Mouse (Mus musculus): Measurements from ENCODE around the gene Tanc1. TPM values are rescaled to one million over a fixed set of nuclear protein-coding genes. Genes with fewer than 3 reads are reported as not detected.

Gene Tanc1
- polyA plus RNA-seq, 1 experiment from 2014 or later = 22.9 TPM

DNA sequence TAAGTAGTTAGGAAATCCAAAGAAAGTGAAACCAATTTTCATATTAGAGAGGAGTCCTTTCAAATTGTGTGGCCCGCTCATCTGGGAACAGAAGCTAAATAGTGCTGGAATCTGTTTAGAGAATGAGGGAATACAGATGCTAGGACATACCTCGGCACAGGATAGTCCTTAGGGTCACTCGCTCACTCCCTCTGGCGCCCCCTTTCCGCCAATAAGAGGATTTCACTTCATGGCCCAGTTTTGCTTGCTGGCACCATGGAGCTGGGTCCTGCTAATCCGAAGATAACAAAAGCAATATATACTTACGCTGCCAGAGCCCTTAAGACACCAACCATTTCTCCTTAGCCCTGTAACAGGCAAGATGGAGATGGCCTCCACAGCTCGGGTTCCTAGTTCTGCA is 15.3 kb upstream of the Tanc1 start:
- no peak overlapping the region for H3K27ac ChIP-seq
- no peak for ATAC-seq (replicated peaks; ENCODE audit: insufficient number of reproducible peaks, insufficient read depth, low FRiP score, low read depth)
- no peak overlapping the region for H3K4me3 ChIP-seq
- WGBS = 64% methylated on average over 8 of the region's 8 CpGs
- no peaks in the 10 kb centered on the region for H3K9me3 ChIP-seq (replicated peaks)
- no peaks in the 10 kb centered on the region for H3K36me3 ChIP-seq
- H3K27me3 ChIP-seq = no peaks in the 10 kb centered on the region
- peaks cover 20% of the 10 kb centered on the region for H3K4me1 ChIP-seq (replicated peaks)
- no peak overlapping the region for H3K4me2 ChIP-seq
- H3K9ac ChIP-seq = no peak overlapping the region

DNA sequence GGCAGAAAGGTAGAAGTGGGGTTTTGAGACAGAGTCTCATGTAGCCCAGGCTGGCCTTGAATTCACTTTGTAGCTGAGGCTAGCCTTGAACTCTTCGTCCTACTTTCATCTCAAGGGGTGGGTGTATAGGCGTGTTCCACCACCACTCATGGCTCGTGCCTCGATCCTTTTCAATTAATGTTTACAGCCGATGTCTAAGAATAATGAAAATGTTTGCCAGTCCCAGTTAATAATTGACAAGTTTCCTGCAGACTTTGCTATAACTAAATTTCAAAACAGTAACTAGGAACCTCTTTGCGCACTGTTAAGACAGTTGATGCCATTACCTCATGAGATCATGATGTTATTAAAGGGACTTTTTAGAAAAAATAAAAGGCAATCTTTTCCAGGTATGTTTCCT is 13.6 kb upstream of the Tanc1 start:
- H3K9me3 ChIP-seq (replicated peaks) = no peaks in the 10 kb centered on the region

DNA sequence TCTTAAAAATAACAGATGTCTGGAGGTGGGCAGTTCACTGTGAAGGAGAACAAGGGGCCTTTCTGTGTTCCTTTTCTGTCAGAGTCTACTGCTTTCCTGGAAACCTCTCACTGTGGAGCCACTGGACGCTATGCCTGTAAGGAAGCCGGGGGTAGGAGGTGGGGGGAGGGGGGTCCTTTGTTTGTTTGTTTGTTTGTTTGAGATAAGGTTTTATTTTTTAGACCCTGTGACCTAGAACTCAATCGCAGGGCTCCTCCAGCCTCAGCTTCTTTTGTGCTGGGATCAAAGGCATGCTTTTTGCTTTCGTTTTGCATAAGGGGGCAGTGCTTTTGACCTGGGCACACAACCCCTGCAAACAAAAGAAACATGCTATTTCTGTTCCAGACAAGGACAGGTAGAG is 12.9 kb upstream of the Tanc1 start:
- no peaks in the 10 kb centered on the region for H3K9me3 ChIP-seq (replicated peaks)
- H3K9ac ChIP-seq = no peak overlapping the region
- ATAC-seq (replicated peaks; ENCODE audit: insufficient number of reproducible peaks, insufficient read depth, low FRiP score, low read depth) = no peak
- peak overlapping the region; percentile 19; the same call in 1 of the 2 replicates for H3K4me2 ChIP-seq
- H3K27me3 ChIP-seq = no peaks in the 10 kb centered on the region
- peaks cover 20% of the 10 kb centered on the region for H3K4me1 ChIP-seq (replicated peaks)
- H3K4me3 ChIP-seq = no peak overlapping the region
- WGBS = 37% methylated on average over 4 of the region's 4 CpGs
- H3K36me3 ChIP-seq = no peaks in the 10 kb centered on the region
- no peak overlapping the region for H3K27ac ChIP-seq

More for the DNA sequence above, 13.6 kb upstream of the Tanc1 start:
- Histone ChIP-seq H3K27ac (no peak overlapping the region), H3K4me2 (no peak overlapping the region), H3K36me3 (no peaks in the 10 kb centered on the region), H3K9ac (no peak overlapping the region), H3K4me3 (no peak overlapping the region), H3K27me3 (no peaks in the 10 kb centered on the region), H3K4me1 (replicated peaks) (peaks cover 20% of the 10 kb centered on the region)
- 89% methylated on average over 6 of the region's 6 CpGs for WGBS
- ATAC-seq (replicated peaks; ENCODE audit: insufficient number of reproducible peaks, insufficient read depth, low FRiP score, low read depth) = no peak

DNA sequence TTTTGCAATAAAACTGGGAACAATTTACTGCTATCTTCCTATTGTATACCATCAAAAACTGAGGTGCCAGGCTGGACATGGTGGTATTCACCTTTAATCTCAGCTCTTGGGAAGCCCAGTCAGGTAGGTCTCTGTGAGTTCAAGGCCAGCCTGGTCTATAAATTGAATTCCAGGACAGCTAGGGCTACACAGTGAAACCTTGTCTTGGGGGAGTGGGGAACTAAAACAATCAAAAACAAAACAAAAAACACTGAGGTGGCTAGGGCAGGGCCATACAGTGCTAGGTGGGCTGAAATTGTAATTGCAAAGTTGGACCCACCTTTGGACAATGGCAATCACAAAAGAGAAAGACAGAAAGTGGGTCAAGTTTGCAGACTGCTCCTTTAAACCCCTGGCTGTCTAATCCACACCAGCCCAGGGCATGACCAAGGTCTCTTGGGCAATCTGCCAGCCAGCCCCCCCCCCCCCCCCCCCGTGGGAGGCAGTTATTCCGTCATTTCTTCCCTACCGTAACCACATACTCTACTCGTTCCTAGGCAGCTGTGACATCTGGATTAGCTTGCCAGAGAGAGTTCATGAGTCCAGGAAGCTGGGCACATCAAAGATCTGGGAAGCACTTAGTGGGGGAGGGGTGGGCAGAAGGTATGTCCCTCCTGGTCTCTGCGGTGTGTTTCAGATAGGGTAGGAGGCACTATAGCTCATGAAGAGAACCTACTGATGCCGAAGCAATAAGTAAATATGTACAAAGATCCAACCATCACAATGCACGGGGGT is 12.3 kb upstream of the Tanc1 start:
- Histone ChIP-seq H3K27me3 (no peaks in the 10 kb centered on the region), H3K36me3 (no peaks in the 10 kb centered on the region), H3K9ac (no peak overlapping the region), H3K27ac (peak overlapping the region; percentile 48; the same call in 1 of the 2 replicates), H3K4me1 (replicated peaks) (peaks cover 20% of the 10 kb centered on the region), H3K4me2 (peak overlapping the region; percentile 19; the same call in 1 of the 2 replicates), H3K9me3 (replicated peaks) (no peaks in the 10 kb centered on the region), H3K4me3 (no peak overlapping the region)
- WGBS = 9% methylated on average over 7 of the region's 7 CpGs
- peak; percentile 69; the same call in 1 of the 2 replicates for ATAC-seq (replicated peaks; ENCODE audit: insufficient number of reproducible peaks, insufficient read depth, low FRiP score, low read depth)

DNA sequence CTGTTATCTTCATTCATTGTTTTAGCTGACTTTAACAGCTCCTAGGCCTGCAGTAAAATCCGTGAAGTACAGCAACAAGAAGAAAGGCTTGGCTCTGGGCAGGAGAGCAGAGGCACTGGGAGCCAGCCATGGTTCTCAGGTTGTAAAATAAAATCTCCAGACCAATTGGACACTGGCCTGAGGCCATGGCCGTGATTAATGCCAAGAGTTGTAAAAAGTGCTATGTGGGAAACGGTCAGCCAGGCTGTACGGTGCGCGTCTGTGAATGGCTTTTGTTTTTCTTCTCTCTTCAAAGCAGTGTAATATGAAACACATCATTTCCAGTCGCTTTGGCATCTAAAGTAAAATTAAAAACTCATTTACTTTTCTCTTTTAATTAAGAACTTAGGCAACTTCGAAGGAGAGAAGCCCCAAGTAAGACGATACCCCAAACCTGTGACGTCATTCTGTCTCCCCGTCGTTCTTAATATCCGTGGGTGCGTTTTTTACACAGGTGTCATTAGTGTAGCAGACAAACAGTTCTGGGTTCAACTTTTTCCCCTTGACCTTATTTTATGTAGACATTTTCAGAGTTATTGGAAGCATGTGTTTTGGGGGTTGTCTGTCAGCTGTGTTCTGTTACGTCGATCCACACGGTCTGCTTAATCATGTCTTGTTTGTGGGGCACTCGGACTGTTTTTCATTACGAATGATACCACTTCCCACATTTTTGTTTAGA is 11.6 kb upstream of the Tanc1 start:
- WGBS = 69% methylated on average over 19 of the region's 19 CpGs
- Histone ChIP-seq H3K36me3 (no peaks in the 10 kb centered on the region), H3K27me3 (no peaks in the 10 kb centered on the region), H3K9ac (no peak overlapping the region), H3K9me3 (replicated peaks) (no peaks in the 10 kb centered on the region), H3K4me3 (no peak overlapping the region), H3K4me1 (replicated peaks) (peaks cover 20% of the 10 kb centered on the region), H3K4me2 (0 out of 2 replicates have a peak overlapping the region, but pooled peaks have one; percentile 19), H3K27ac (peak overlapping the region; percentile 48; the same call in 1 of the 2 replicates)
- ATAC-seq (replicated peaks; ENCODE audit: insufficient number of reproducible peaks, insufficient read depth, low FRiP score, low read depth) = peak; percentile 54; the same call in 1 of the 2 replicates

DNA sequence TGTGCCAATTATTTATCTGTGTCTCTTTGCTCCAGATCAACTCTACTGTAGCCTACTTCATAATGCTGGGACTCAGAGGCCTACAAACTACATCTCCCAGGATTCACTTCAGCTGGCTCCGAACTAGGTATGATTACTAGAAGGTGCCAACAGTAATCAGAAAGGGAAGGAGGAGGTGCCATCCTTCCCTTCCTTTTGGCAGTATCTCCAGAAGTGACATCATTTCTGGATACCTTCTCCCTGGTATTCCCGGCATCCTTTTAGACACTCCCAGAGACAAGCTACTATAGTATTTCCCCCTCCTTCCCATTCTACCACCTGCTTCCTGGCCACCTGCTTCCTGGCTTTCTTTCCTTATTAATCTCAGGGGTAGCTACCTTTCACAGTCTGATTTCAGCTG is 10.9 kb upstream of the Tanc1 start:
- ATAC-seq (replicated peaks; ENCODE audit: insufficient number of reproducible peaks, insufficient read depth, low FRiP score, low read depth) = no peak
- Histone ChIP-seq H3K9ac (no peak overlapping the region), H3K27me3 (no peaks in the 10 kb centered on the region), H3K4me1 (replicated peaks) (peaks cover 17% of the 10 kb centered on the region), H3K27ac (no peak overlapping the region), H3K4me3 (no peak overlapping the region), H3K4me2 (no peak overlapping the region), H3K9me3 (replicated peaks) (no peaks in the 10 kb centered on the region), H3K36me3 (no peaks in the 10 kb centered on the region)
- 68% methylated on average over 2 of the region's 2 CpGs for WGBS

DNA sequence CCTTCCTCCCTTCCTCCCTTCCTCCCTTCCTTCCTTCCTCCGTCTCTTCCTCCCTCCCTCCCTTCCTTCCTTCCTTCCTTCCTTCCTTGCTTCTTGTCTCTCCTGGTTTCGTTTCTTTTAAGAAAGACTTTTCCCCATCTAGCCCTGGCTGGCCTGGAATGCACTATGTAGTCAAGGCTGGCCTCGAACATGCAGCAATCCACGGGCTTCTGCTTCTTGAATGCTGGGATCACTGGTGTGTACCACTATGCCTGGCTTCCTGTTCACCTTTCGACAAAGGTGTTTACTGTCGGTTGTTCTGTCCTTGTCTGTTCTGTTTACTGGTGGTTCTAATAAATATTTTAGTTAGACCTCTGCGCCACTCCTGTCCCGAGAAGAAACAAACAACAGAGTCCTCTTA is 10.4 kb upstream of the Tanc1 start:
- Histone ChIP-seq H3K27ac (no peak overlapping the region), H3K27me3 (no peaks in the 10 kb centered on the region), H3K4me2 (no peak overlapping the region), H3K36me3 (no peaks in the 10 kb centered on the region), H3K4me1 (replicated peaks) (peaks cover 17% of the 10 kb centered on the region), H3K4me3 (no peak overlapping the region), H3K9me3 (replicated peaks) (no peaks in the 10 kb centered on the region), H3K9ac (no peak overlapping the region)
- ATAC-seq (replicated peaks; ENCODE audit: insufficient number of reproducible peaks, insufficient read depth, low FRiP score, low read depth) = no peak
- 82% methylated on average over 8 of the region's 8 CpGs for WGBS

DNA sequence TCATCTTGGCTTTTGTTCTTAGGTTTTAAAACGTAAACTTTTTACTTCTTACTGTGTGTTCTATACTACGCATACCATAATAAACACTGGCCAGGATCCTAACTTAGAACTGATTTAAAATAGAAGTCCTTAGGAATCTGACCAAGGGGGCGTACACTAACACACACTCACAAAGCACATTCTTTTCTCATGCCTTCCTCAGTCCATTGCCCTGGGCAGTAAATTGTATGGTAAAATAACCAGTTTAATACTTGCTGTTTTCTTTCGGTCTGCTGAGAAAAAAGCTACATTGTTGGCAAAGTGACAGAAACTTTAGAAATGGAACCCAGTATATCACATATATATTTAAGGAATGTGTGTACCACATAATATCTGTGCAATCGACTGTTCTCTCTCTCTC is 2.9 kb upstream of the Tanc1 start:
- Histone ChIP-seq H3K9me3 (replicated peaks) (no peaks in the 10 kb centered on the region), H3K36me3 (no peaks in the 10 kb centered on the region), H3K4me1 (replicated peaks) (peaks cover 27% of the 10 kb centered on the region), H3K4me3 (no peak overlapping the region), H3K9ac (no peak overlapping the region), H3K27ac (peak overlapping the region; percentile 24), H3K27me3 (no peaks in the 10 kb centered on the region), H3K4me2 (peak overlapping the region; percentile 19; the same call in 1 of the 2 replicates)
- WGBS = 28% methylated on average over 5 of the region's 5 CpGs
- no peak for ATAC-seq (replicated peaks; ENCODE audit: insufficient number of reproducible peaks, insufficient read depth, low FRiP score, low read depth)

DNA sequence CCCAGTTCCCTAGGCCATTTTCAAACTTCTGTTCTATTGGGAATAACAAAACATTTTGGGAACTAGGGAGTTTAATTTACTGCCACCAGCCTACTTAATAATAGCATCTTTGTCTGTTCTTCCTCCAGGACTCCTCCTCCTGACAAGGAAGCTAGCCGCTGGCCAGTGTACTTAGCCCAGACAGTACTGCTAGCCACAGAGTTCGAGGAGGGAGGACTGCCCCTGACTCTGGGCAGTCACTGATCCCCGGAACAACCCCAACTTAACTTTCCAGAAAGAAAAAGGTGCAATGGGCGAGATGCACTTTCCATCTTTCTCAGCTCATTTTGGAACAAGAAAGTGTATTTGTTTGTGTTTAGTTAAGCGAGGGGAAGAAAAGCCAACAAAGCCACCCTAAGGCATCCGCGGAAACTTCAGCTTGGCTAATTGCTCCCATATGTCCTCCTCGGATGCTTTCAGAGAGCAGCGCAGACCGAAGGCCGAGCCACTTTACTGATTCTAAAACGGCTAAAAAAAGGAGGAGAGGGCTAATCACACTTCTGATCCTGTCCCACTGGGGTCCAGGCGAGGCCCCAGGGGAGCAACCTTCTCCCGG is 529 bp upstream of the Tanc1 start:
- Histone ChIP-seq H3K4me3 (peak overlapping the region; percentile 87), H3K36me3 (no peaks in the 10 kb centered on the region), H3K9ac (peak overlapping the region; percentile 91), H3K9me3 (replicated peaks) (no peaks in the 10 kb centered on the region), H3K27ac (peak overlapping the region; percentile 97), H3K27me3 (no peaks in the 10 kb centered on the region), H3K4me2 (peak overlapping the region; percentile 76), H3K4me1 (replicated peaks) (peaks cover 48% of the 10 kb centered on the region)
- WGBS = 4% methylated on average over 14 of the region's 14 CpGs
- no peak for ATAC-seq (replicated peaks; ENCODE audit: insufficient number of reproducible peaks, insufficient read depth, low FRiP score, low read depth)

DNA sequence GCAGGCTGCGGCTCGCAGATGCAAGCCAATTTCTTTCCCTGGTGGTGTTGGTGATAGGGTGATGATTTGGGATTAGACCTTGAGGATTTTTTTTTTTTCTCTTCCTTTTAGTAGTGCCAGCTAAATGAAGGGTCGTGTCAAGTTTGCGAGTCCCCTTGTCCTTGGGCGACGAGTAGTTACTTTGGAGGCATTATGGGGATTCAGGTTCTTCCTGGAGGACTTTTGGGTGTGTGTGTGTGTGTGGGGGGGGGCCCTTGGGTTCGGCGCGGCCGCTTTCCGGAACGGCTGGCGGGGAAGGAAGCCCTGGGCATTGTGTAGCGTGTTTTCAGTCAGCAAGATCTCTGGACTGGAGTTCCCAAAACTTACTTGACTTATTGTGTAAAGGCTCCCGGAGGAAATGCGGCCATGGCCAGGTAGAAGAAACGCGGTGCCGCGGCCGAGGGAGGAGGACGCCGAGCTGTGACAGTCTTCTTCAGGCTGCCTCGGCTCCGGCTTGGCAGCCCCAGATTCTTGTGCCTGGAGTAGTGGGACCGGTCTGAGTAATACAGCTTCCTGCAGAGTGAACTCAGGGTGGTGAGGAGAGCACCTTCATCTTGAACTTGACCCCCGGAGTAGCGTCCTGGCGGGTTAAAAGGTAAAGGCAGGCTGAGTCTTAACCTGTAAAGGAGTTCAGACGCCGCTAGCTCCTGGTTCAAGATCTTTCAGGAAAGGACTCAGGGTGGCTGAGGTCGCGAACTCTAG is 1.1 kb downstream of the Tanc1 start:
- no peaks in the 10 kb centered on the region for H3K27me3 ChIP-seq
- peak overlapping the region; percentile 87 for H3K4me3 ChIP-seq
- H3K36me3 ChIP-seq = no peaks in the 10 kb centered on the region
- H3K9me3 ChIP-seq (replicated peaks) = no peaks in the 10 kb centered on the region
- H3K4me2 ChIP-seq = peak overlapping the region; percentile 76
- peak overlapping the region; percentile 91 for H3K9ac ChIP-seq
- no peak for ATAC-seq (replicated peaks; ENCODE audit: insufficient number of reproducible peaks, insufficient read depth, low FRiP score, low read depth)
- H3K27ac ChIP-seq = peak overlapping the region; percentile 97
- under 1% methylated on average over 33 of the region's 33 CpGs for WGBS
- peaks cover 59% of the 10 kb centered on the region for H3K4me1 ChIP-seq (replicated peaks)

Measured in heart, embryonic 15.5 days (tissue).